Mouse (Mus musculus) ES-Bruce4 (cell line): ENCODE data around the gene Dcn. TPM values are rescaled to one million over a fixed set of nuclear protein-coding genes. Genes with fewer than 3 reads are reported as not detected.

Experiments used
- H3K27ac ChIP-seq: 2 replicates; pipeline ENCODE4 v1.5.1; 2012; ENCODE audit warnings: low read length, inconsistent platforms; ENCODE audit not compliant: insufficient read depth
- H3K27me3 ChIP-seq: 2 replicates; pipeline ENCODE4 v1.6.1; 2012; ENCODE audit warnings: mild to moderate bottlenecking, low read length, inconsistent platforms; ENCODE audit not compliant: control insufficient read depth, poor library complexity, insufficient read depth, severe bottlenecking
- H3K36me3 ChIP-seq: 2 replicates; pipeline ENCODE4 v1.6.1; 2012; ENCODE audit warnings: inconsistent platforms, mild to moderate bottlenecking, low read length, moderate library complexity; ENCODE audit not compliant: control insufficient read depth, poor library complexity, insufficient read depth, severe bottlenecking
- H3K4me1 ChIP-seq: one replicate; pipeline ENCODE4 v1.8.1; 2011; ENCODE audit warnings: low read length; ENCODE audit not compliant: control insufficient read depth, insufficient read depth
- H3K4me3 ChIP-seq: 2 replicates; pipeline ENCODE4 v1.5.1; 2011; ENCODE audit warnings: low read depth, mild to moderate bottlenecking, low read length
- H3K9ac ChIP-seq: 2 replicates; pipeline ENCODE4 v1.6.1; 2012; ENCODE audit warnings: low read depth, mild to moderate bottlenecking, inconsistent platforms; ENCODE audit not compliant: poor library complexity, severe bottlenecking
- H3K9me3 ChIP-seq: replicated peaks from 2 replicates; pipeline ENCODE4 v1.6.1; 2012; ENCODE audit warnings: mild to moderate bottlenecking, low read length, inconsistent platforms; ENCODE audit not compliant: control insufficient read depth, poor library complexity, insufficient read depth, severe bottlenecking
- CTCF ChIP-seq: IDR thresholded peaks from one replicate; pipeline ENCODE4 v1.8.1; 2011; ENCODE audit warnings: low read depth, low read length
- EP300 ChIP-seq: IDR thresholded peaks from 2 replicates; pipeline ENCODE4 v1.6.1; 2011; ENCODE audit warnings: low read depth, low read length; ENCODE audit not compliant: insufficient read depth
- POLR2A ChIP-seq: IDR thresholded peaks from one replicate; pipeline ENCODE4 v1.8.1; 2011; ENCODE audit warnings: low read length; ENCODE audit not compliant: insufficient read depth
- polyA plus RNA-seq: library from polyadenylated mRNA; stranded (reverse); fragments of >200 nt; gene quantifications from 2 replicates; pipeline ENCODE4 v1.2.4, GENCODE M21; 2011; ENCODE audit warnings: low read depth; ENCODE audit not compliant: missing spikeins, insufficient read depth, insufficient read length

Gene Dcn
- 1.5 and 2.0 TPM in 2 replicates for polyA plus RNA-seq

GRCm38 (mm10) chr10:97479004-97479766, at the start of gene Dcn:
Gene Dcn, plus strand, starts transcription at chr10:97479609.
- H3K36me3 ChIP-seq = no peaks in the 10 kb centered on the region
- no peak within 1 kb of the TSS for H3K9ac ChIP-seq
- TF ChIP-seq CTCF (no peak), EP300 (no peak), POLR2A (no peak)
- H3K27ac ChIP-seq = no peak within 1 kb of the TSS
- H3K4me1 ChIP-seq = no peaks in the 10 kb centered on the region
- H3K4me3 ChIP-seq = no peak within 1 kb of the TSS
- no peaks in the 10 kb centered on the region for H3K27me3 ChIP-seq
- no peaks in the 10 kb centered on the region for H3K9me3 ChIP-seq

GRCm38 (mm10) chr10:97436662-97437061, 42.7 kb upstream of the Dcn start:
- Histone ChIP-seq H3K27ac (no peak overlapping the region), H3K27me3 (no peaks in the 10 kb centered on the region), H3K9ac (no peak overlapping the region), H3K36me3 (no peaks in the 10 kb centered on the region), H3K4me1 (no peaks in the 10 kb centered on the region), H3K4me3 (no peak overlapping the region), H3K9me3 (no peaks in the 10 kb centered on the region)
- TF ChIP-seq POLR2A = no peak
- TF ChIP-seq CTCF = no peak
- TF ChIP-seq EP300 = no peak

GRCm38 (mm10) chr10:97442300-97442699, 37.1 kb upstream of the Dcn start:
- Histone ChIP-seq H3K9me3 (no peaks in the 10 kb centered on the region), H3K9ac (no peak overlapping the region), H3K27ac (no peak overlapping the region), H3K27me3 (no peaks in the 10 kb centered on the region), H3K4me1 (no peaks in the 10 kb centered on the region), H3K4me3 (no peak overlapping the region), H3K36me3 (no peaks in the 10 kb centered on the region)
- no peak for TF ChIP-seq EP300
- no peak for TF ChIP-seq CTCF
- TF ChIP-seq POLR2A = no peak

GRCm38 (mm10) chr10:97446486-97446885, 32.9 kb upstream of the Dcn start:
- Histone ChIP-seq H3K27me3 (no peaks in the 10 kb centered on the region), H3K36me3 (no peaks in the 10 kb centered on the region), H3K4me3 (no peak overlapping the region), H3K4me1 (no peaks in the 10 kb centered on the region), H3K27ac (no peak overlapping the region), H3K9me3 (no peaks in the 10 kb centered on the region), H3K9ac (no peak overlapping the region)
- TF ChIP-seq POLR2A = no peak

GRCm38 (mm10) chr10:97452886-97453285, 26.5 kb upstream of the Dcn start:
- no peak overlapping the region for H3K27ac ChIP-seq
- H3K4me1 ChIP-seq = no peaks in the 10 kb centered on the region
- TF ChIP-seq POLR2A = no peak
- TF ChIP-seq CTCF = no peak
- TF ChIP-seq EP300 = no peak
- H3K9ac ChIP-seq = no peak overlapping the region
- H3K9me3 ChIP-seq = no peaks in the 10 kb centered on the region
- no peaks in the 10 kb centered on the region for H3K36me3 ChIP-seq
- H3K27me3 ChIP-seq = no peaks in the 10 kb centered on the region
- no peak overlapping the region for H3K4me3 ChIP-seq

- no peak for TF ChIP-seq CTCF
- TF ChIP-seq EP300 = no peak
- no peak for TF ChIP-seq POLR2A
- Histone ChIP-seq H3K36me3 (no peaks in the 10 kb centered on the region), H3K4me3 (no peak overlapping the region), H3K9me3 (no peaks in the 10 kb centered on the region), H3K27ac (no peak overlapping the region), H3K9ac (no peak overlapping the region), H3K27me3 (no peaks in the 10 kb centered on the region), H3K4me1 (no peaks in the 10 kb centered on the region)
Measured at GRCm38 (mm10) chr10:97453529-97453928, 25.9 kb upstream of the Dcn start.
